Mouse (Mus musculus) forebrain, postnatal 0 days (tissue): Measurements from ENCODE around the gene Man2b2. TPM values are rescaled to one million over a fixed set of nuclear protein-coding genes. Genes with fewer than 3 reads are reported as not detected.

Source experiments
- ATAC-seq: fragments of 200-750 bp; cut with Nextera tagmentation; 2 replicates; pipeline ENCODE4 v1.8.0; 2017; ENCODE audit warnings: mild to moderate bottlenecking, moderate library complexity
- DNase-seq: peaks from one replicate; pipeline ENCODE4 v3.0.0-alpha.2; 2015
- H3K27ac ChIP-seq: fragments of 300-500 bp; sonication (generic); 2 replicates; pipeline ENCODE4 v1.5.1; 2014; ENCODE audit warnings: low read depth, mild to moderate bottlenecking, antibody characterized with exemption, low read length, moderate library complexity, mixed read lengths
- H3K27me3 ChIP-seq: fragments of 300-500 bp; sonication (generic); 2 replicates; pipeline ENCODE4 v1.6.1; 2014; ENCODE audit warnings: mild to moderate bottlenecking, low read length, mixed read lengths; ENCODE audit not compliant: insufficient read depth
- H3K36me3 ChIP-seq: fragments of 300-500 bp; sonication (generic); 2 replicates; pipeline ENCODE4 v1.6.1; 2014; ENCODE audit warnings: mild to moderate bottlenecking, moderate library complexity; ENCODE audit not compliant: insufficient read depth
- H3K4me1 ChIP-seq: fragments of 300-500 bp; sonication (generic); 2 replicates; pipeline ENCODE4 v1.6.1; 2014; ENCODE audit warnings: antibody characterized with exemption; ENCODE audit not compliant: insufficient read depth
- H3K4me2 ChIP-seq: fragments of 300-500 bp; sonication (generic); 2 replicates; pipeline ENCODE4 v1.6.1; 2014; ENCODE audit warnings: low read depth, mild to moderate bottlenecking, moderate library complexity
- H3K4me3 ChIP-seq: fragments of 300-500 bp; sonication (generic); 2 replicates; pipeline ENCODE4 v1.5.1; 2014; ENCODE audit warnings: low read depth, low read length, mixed read lengths
- H3K9ac ChIP-seq: fragments of 300-500 bp; sonication (generic); 2 replicates; pipeline ENCODE4 v1.6.1; 2014; ENCODE audit warnings: mild to moderate bottlenecking
- H3K9me3 ChIP-seq: fragments of 300-500 bp; sonication (generic); 2 replicates; pipeline ENCODE4 v1.6.1; 2016; ENCODE audit warnings: low read length
- CTCF ChIP-seq: sonication (generic); IDR thresholded peaks from 2 replicates; pipeline ENCODE4 v1.5.1; 2016; ENCODE audit warnings: antibody characterized with exemption, control low read depth, low read depth
- WGBS: fragments of 180-500 bp; shearing (Covaris S2); extraction: QIAGEN DNeasy Blood & Tissue Kit; methylation state at CpG from one replicate; pipeline ENCODE4 v1.1.7; 2014; 5-methylcytosine and 5-hydroxymethylcytosine counted together
- polyA plus RNA-seq: library from polyadenylated mRNA; unstranded; fragments of >200 nt; fragmentation: Nextera tagmentation; extraction: Ambion mirVana; gene quantifications from 2 replicates; pipeline ENCODE4 v1.2.1, GENCODE M21; 2015
- total RNA-seq: library from RNA; depleted of rRNA; stranded (reverse); fragments of >200 nt; gene quantifications from 2 replicates; pipeline ENCODE4 v1.2.3, GENCODE M21; 2014

Gene Man2b2
- total and polyA plus RNA-seq, 2 experiments from 2014 or later, result 12.7 to 13.9 TPM

- WGBS, result 88% methylated on average over 7 of the region's 7 CpGs
- TF ChIP-seq CTCF, result no peak
- Histone ChIP-seq H3K4me1 (0 out of 2 replicates have a peak, but pooled peaks cover 5% of the 10 kb centered on the region), H3K27me3 (no peaks in the 10 kb centered on the region), H3K4me2 (no peak overlapping the region), H3K9me3 (no peaks in the 10 kb centered on the region), H3K36me3 (no peaks in the 10 kb centered on the region), H3K4me3 (no peak overlapping the region), H3K27ac (no peak overlapping the region), H3K9ac (no peak overlapping the region)
- ATAC-seq (no peak), DNase-seq (no peak)
Observed at GRCm38 (mm10) chr5:36856529-36856928, 26.1 kb upstream of the Man2b2 start.

- Histone ChIP-seq H3K4me1 (0 out of 2 replicates have a peak, but pooled peaks cover 7% of the 10 kb centered on the region), H3K27me3 (no peaks in the 10 kb centered on the region), H3K36me3 (no peaks in the 10 kb centered on the region), H3K4me3 (no peak overlapping the region), H3K9ac (no peak overlapping the region), H3K27ac (no peak overlapping the region), H3K9me3 (no peaks in the 10 kb centered on the region), H3K4me2 (no peak overlapping the region)
- ATAC-seq (no peak), DNase-seq (no peak)
- 77% methylated on average over 3 of the region's 3 CpGs for WGBS
- no peak for TF ChIP-seq CTCF
Observed at GRCm38 (mm10) chr5:36855180-36855579, 24.7 kb upstream of the Man2b2 start.

GRCm38 (mm10) chr5:36851572-36851971, 21.1 kb upstream of the Man2b2 start:
- WGBS, result 35% methylated on average over 4 of the region's 4 CpGs
- Histone ChIP-seq H3K27ac (peak overlapping the region; percentile 29; the same call in 1 of the 2 replicates), H3K4me2 (no peak overlapping the region), H3K27me3 (no peaks in the 10 kb centered on the region), H3K9me3 (no peaks in the 10 kb centered on the region), H3K4me3 (no peak overlapping the region), H3K36me3 (no peaks in the 10 kb centered on the region), H3K4me1 (0 out of 2 replicates have a peak, but pooled peaks cover 7% of the 10 kb centered on the region), H3K9ac (no peak overlapping the region)
- peak; percentile 82 for ATAC-seq
- DNase-seq, result peak; percentile 38
- no peak for TF ChIP-seq CTCF

- no peaks in the 10 kb centered on the region for H3K36me3 ChIP-seq
- no peaks in the 10 kb centered on the region for H3K4me1 ChIP-seq
- no peak overlapping the region for H3K4me3 ChIP-seq
- no peak overlapping the region for H3K27ac ChIP-seq
- no peak overlapping the region for H3K4me2 ChIP-seq
- no peak overlapping the region for H3K9ac ChIP-seq
- TF ChIP-seq CTCF, result no peak
- H3K27me3 ChIP-seq, result no peaks in the 10 kb centered on the region
- ATAC-seq, result 0 out of 2 replicates have a peak, but pooled peaks have one; percentile 6
- no peaks in the 10 kb centered on the region for H3K9me3 ChIP-seq
- 73% methylated on average over 10 of the region's 10 CpGs for WGBS
- no peak for DNase-seq
Observed at GRCm38 (mm10) chr5:36844490-36844889, 14.0 kb upstream of the Man2b2 start.

GRCm38 (mm10) chr5:36841701-36842100, 11.2 kb upstream of the Man2b2 start:
- H3K36me3 ChIP-seq, result no peaks in the 10 kb centered on the region

GRCm38 (mm10) chr5:36840092-36840491, 9.6 kb upstream of the Man2b2 start:
- H3K4me3 ChIP-seq, result no peak overlapping the region
- no peak overlapping the region for H3K4me2 ChIP-seq
- no peaks in the 10 kb centered on the region for H3K4me1 ChIP-seq
- H3K9ac ChIP-seq, result no peak overlapping the region
- no peaks in the 10 kb centered on the region for H3K27me3 ChIP-seq
- no peak for TF ChIP-seq CTCF
- no peaks in the 10 kb centered on the region for H3K36me3 ChIP-seq
- no peak for ATAC-seq
- H3K9me3 ChIP-seq, result no peaks in the 10 kb centered on the region
- 86% methylated on average over 7 of the region's 7 CpGs for whole genome bisulfite sequencing
- DNase-seq, result no peak
- H3K27ac ChIP-seq, result no peak overlapping the region

More at GRCm38 (mm10) chr5:36841701-36842100, 11.2 kb upstream of the Man2b2 start:
- H3K27me3 ChIP-seq, result no peaks in the 10 kb centered on the region
- DNase-seq (no peak), ATAC-seq (no peak)
- H3K4me2 ChIP-seq, result no peak overlapping the region
- no peak for TF ChIP-seq CTCF
- no peaks in the 10 kb centered on the region for H3K4me1 ChIP-seq
- no peaks in the 10 kb centered on the region for H3K9me3 ChIP-seq
- H3K27ac ChIP-seq, result no peak overlapping the region
- no peak overlapping the region for H3K9ac ChIP-seq
- H3K4me3 ChIP-seq, result no peak overlapping the region
- 64% methylated on average over 1 of the region's 1 CpGs for WGBS

GRCm38 (mm10) chr5:36839602-36840001, 9.1 kb upstream of the Man2b2 start:
- no peak overlapping the region for H3K4me2 ChIP-seq
- TF ChIP-seq CTCF, result no peak
- no peak for DNase-seq
- no peak overlapping the region for H3K27ac ChIP-seq
- no peaks in the 10 kb centered on the region for H3K4me1 ChIP-seq
- WGBS, result 78% methylated on average over 8 of the region's 8 CpGs
- no peaks in the 10 kb centered on the region for H3K9me3 ChIP-seq
- H3K9ac ChIP-seq, result no peak overlapping the region
- no peaks in the 10 kb centered on the region for H3K27me3 ChIP-seq
- H3K4me3 ChIP-seq, result no peak overlapping the region
- no peaks in the 10 kb centered on the region for H3K36me3 ChIP-seq
- no peak for ATAC-seq
